Mouse (Mus musculus): ENCODE data around the gene Itpr3.

Itpr3 gene

DNA sequence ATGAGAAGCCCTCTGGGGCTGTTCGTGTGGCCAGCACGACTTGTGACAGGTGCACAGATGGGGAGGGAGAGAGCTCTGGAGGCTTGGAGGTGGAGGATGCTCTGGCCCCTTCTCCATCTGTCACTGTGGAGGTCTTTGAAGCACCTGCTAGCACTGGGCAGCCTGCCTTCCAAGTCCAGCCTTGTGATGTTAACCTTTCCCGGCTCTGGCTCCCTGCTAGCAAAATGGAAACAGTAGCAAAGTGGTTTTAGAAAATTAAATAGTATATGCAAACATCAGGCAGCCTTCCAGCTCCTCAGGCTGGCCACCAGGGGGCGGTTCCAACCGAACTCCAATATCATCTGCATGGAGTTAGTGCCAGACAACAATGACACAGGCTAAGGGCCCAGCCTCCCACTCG, 14.5 kb downstream of the Itpr3 start:
- DNase-seq (ENCODE audit: low spot score) = no peak

DNA sequence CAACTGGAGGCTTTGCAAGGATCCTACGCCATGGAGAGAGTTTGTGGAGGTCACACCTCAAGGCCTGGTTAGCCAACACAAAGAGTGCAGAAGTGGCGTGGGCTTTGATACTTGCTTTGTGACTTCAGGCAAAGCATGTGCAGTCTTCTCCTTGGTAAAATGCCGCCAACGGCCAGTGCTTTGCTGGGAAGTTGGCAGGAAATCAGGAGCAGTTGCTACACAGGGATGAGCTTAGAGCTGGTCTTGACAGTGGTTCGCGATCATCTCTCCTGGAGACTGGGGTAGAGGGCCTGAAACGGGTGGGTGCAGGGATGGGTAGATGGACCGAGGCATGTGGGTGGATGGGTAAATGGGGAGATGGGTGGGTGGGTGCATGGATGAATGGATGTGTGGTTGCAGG, 15.3 kb downstream of the Itpr3 start:
- DNase-seq (ENCODE audit: low spot score) = no peak

DNA sequence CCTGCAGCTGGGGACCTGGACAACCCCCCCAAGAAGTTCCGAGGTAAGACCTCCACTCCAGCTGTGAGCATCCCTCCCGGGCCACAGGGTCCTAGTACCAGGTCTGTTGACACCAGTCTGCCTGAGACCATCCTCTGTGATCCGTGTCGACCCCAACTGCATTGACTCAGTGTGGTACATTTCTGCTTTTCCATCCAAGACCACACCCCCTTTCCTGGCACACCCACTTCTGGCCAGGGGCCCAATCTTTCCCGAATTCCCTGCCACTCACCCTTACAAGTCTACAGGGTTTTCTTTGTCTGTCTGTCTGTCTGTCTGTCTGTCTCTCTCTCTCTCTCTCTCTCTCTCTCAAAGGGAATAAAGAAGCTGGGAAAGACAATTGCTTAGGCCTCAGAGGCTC, 16.0 kb downstream of the Itpr3 start:
- DNase-seq (ENCODE audit: low spot score) = no peak

DNA sequence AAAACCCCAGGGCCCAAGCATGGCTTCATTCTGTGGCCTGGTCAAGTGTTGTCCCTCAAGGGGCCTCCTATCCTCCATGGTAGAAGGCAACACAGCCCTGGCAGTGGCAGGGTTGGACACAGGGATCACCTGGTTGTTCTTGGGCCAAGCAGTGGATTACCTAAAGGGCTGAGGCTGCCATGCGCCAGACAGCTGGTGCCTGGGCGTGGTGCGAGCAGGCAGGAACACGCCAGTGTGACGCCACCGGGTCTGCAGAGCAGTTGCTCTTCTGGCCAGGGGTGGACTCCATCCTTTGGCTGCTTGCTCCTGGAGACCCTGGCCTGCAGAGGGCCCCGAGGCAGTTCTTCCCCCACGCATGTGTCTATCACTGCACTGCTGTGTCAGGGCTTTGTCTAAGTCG, 16.7 kb downstream of the Itpr3 start:
- no peak for DNase-seq (ENCODE audit: low spot score)

DNA sequence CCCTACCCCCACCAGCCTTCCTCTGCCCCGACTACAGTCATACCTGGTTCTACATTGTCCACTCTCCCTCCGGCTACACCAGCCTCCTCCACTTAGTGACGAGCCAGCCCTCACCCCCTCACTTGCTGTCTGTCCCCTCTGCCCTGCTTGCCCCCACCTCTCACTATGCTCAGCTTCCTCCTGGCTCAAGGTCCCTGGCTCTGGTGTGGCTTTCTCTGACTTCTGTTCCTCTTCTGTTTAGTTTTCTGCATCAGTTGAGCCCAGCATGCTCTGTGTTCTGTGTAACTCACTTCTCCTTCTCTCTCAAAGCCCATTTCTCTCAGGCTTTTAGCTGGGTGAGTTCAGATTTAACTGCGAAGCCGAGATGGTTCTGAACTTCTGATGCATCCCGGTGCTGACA, 17.1 kb downstream of the Itpr3 start:
- no peak for DNase-seq (ENCODE audit: low spot score)

DNA sequence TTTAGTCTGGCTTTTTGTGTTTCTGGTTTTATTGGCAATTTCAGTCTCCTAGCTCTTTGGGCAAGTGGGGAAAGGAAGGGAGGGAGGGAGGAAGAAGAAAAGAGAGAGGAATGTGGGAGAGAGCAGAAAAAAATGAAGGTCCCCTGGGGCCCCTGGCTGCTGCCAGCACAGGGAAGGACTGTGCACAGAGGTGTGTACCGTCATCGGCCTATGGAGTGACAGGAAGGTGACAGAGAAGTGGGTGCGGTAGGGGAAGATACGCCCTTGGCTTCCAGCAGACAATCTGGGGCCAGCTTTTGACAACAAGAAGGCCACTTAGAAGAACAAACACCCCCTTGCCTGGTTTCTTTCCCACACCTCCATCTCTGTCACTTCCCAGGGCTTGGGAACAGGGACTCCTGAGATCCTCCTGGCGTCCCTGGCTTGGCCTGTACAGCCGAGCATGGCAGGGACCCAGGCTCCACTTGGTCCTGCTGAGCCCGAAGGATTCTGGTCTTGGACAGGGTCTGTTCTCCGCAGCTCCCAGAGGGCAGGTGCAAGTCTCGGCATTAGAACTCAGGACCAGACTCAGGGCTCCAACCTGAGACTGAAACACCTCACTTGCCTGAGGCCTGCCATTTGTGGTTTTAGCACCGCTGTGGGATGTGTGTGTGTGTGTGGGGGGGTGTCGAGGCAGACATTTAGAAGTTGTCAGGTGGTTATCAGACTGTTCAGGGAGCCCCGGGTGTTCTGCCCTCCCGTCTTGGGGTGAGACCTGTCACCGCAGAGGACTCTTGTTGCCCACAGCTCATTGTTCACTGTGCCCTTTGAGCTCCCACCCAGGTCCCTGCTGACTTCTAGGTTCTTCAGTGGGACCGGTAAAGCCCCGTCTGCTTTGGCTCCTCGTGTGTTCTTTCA, 18.0 kb downstream of the Itpr3 start:
- no peak for DNase-seq (ENCODE audit: low spot score)

DNA sequence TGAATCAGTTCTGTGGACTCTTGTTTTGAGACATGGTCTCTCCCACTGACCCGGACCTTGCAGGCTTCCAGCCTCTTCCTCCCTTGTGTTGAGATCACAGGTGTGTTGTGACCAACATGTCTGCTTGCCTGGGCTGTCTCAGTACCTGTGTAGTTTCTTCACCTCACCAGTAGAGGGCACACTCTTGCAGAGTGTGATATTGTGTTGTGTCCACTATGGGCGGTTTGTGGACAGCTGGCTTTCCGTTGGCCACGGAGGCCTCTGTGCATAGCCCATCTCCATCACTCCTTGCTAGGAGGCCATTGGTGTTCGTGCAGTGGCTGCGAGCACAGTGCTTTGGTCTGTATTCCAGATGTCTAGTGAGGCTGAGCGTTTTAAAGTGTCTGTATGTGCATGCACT, 20.0 kb downstream of the Itpr3 start:
- DNase-seq (ENCODE audit: low spot score) = no peak

DNA sequence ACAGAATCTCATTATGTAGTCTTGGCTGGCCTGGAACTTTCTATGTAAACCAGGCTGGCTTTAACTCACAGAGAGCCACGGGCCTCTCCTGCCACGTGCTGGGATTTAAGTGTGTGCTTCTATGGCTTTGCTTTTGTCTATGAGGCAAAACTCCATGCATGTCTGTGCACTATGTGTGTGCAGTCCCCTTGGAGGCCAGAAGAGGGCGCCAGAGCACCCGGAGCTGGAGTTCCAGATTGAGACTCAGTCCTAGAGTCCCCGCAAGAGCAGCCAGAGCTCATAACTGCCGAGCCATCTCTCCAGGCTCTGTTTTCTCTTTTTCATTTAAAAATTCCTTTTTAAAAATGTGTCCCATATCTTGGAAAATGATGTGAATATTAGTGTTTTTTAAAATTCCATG, 20.8 kb downstream of the Itpr3 start:
- no peak for DNase-seq (ENCODE audit: low spot score)

DNA sequence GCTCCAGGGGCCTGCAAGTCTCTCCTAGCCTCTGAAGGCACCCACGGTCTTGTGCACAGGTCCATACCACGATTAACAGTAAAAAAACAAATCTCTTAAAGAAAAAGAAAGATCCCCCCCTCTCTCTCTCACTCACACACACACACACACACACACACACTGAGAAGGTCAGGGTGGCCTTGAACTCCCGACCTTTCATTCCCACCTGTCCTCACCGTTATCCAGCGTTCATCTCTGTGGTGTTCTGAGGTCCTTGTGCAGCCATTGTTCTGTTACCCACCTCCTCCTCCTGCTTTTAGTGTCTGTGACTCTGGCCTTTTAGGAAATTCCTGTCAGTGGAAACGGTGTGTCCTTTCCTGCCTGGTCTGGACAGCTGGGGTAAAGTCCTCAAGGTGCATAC, 21.4 kb downstream of the Itpr3 start:
- DNase-seq (ENCODE audit: low spot score) = no peak

DNA sequence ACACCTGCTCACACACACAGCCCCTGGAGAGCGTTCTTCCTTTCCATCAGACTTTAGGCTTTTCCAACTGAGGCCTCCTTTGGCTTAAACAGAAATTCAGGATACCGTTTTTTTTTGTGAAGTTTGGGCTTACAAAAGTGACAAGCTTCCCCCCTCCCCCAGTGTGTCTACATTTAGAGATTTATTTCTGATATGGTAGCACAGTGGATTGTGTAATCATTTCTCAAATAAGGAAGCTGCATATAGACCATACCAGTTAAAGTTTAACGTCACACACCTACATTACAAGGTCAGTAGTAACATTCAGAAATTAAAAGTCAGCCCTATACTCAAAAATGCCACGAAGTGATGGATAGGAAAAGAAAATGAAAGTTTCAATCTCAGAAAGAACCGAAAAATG, 24.8 kb downstream of the Itpr3 start:
- no peak for DNase-seq (ENCODE audit: low spot score)

DNA sequence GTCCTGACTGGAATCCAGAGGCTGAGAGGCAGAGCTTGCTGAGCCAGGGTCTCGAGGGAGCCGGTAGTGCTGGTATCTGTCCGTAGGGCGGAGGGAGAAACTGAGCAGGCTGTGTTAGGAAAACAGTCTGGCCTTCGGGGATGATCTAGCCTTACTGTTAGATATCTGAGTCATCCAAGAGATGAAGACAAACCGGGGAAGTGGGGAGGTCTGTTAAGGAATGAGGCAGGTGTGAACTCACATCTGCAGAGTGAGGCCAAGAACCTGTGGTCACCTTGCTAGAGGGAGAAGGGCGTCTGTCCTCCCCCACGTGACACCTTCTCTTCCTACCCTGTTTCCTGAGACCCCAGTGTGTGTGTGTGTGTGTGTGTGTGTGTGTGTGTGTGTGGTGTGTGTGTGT, 25.7 kb downstream of the Itpr3 start:
- DNase-seq (ENCODE audit: low spot score) = no peak

DNA sequence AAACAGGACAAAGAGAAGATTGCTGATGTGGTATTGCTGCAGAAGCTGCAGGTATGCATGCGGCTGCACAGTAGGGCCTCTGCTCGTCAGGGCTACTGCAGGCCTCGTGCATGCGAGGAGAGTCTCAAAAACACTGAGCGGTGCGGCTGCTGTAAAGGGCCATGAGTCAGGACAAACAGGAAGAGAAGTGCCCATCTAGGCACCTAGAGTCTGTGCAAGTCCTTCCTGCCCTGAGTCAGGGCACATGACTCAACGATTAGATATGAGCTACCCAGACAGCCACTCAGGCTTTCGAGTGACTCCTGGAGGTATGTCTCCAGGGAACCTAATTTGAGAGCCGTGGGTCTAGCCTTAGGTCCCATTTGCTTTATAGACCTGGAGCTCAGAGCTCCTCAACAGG, 26.5 kb downstream of the Itpr3 start:
- no peak for DNase-seq (ENCODE audit: low spot score)

DNA sequence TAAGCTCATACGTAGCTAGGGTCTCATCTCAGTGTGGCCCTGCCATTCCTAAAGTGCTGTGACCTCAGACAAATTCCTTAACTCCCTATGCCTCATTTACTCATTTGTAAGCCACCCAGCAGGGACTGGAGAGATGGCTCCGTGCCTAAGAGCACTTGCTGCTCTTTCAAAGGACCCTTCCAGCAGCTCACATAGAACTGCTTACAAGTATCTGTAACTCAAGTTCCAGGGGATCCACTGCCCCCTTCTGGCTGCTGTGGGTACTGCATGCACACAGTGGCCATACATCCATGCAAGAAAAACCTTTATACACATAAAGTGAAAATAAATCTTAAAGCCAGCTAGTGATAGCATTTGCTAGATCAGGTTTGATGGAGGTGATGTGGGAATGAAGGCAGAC, 28.6 kb downstream of the Itpr3 start:
- no peak for DNase-seq (ENCODE audit: low spot score)

DNA sequence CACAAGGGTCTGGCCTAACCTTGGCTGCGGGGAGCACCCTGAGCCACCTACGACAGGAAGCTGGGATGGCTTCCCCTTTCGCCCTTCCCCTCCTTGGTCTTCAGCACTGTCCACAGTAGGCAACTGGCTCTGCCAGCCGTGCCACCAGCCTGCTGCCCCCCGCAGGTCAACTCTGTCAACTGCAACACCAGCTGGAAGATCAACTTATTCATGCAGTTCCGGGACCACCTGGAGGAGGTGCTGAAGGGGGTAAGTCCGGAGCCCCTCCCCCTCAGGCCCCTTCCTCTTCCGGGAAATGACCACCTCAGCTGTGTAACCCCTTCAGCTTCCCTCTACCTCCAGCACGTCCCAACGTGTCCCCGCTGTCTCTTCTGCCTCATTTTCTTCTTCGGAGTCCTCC, 30.3 kb downstream of the Itpr3 start:
- DNase-seq (ENCODE audit: low spot score) = no peak

DNA sequence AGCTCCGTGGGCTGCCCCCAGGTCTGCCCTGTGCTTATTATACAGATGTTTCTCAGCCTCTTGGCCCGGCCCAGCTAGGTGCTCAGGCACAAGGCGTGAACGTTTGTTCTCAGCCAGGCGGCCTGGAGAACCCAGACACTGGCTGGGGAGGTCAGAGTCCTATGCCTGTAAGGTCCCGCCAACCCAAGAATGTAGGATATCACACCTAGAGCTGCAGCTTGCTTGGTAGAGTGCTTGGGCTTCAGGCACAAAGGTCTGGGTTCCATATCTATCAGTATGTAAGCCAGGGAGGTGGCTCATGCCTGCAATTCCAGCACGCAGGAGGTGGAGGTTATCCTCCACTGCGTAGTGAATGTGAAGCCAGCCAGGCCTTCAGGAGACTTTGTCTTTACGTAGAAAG, 33.0 kb downstream of the Itpr3 start:
- DNase-seq (ENCODE audit: low spot score) = no peak

DNA sequence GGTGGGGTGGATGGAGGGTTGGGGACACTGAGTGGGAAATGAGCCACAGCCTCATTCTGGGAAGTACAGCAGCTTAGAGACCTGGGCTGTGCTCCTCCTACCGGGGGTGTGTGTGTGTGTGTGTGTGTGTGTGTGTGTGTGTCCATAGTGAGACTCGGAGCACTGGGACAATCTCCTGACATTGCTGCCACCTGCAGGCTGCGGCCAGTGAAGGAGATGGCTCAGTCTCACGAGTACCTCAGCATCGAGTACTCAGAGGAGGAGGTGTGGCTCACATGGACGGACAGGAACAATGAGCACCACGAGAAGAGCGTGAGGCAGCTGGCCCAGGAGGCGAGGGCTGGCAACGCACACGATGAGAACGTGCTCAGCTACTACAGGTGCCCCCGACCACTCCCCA, 38.6 kb downstream of the Itpr3 start:
- DNase-seq (ENCODE audit: low spot score) = no peak

DNA sequence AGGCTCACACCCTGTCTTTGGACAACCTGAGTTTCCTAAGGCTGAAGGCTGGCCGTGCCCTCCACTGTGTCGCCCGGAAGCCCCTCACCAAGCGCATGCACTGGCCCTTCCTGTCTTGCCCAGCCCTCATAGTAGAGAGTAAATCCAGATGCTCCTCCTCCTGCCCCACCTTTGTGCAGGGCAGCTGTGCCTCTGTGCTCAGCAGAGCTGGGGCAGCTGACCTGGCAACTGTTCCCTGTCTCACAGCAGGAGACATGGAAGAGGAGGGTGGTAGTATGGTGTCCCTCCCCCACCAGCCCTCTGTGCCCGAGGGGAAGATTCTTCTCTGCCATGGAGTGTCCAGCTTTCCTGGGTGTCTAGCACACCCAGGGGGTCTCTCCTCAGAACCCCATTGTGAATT, 44.6 kb downstream of the Itpr3 start:
- no peak for DNase-seq (ENCODE audit: low spot score)

DNA sequence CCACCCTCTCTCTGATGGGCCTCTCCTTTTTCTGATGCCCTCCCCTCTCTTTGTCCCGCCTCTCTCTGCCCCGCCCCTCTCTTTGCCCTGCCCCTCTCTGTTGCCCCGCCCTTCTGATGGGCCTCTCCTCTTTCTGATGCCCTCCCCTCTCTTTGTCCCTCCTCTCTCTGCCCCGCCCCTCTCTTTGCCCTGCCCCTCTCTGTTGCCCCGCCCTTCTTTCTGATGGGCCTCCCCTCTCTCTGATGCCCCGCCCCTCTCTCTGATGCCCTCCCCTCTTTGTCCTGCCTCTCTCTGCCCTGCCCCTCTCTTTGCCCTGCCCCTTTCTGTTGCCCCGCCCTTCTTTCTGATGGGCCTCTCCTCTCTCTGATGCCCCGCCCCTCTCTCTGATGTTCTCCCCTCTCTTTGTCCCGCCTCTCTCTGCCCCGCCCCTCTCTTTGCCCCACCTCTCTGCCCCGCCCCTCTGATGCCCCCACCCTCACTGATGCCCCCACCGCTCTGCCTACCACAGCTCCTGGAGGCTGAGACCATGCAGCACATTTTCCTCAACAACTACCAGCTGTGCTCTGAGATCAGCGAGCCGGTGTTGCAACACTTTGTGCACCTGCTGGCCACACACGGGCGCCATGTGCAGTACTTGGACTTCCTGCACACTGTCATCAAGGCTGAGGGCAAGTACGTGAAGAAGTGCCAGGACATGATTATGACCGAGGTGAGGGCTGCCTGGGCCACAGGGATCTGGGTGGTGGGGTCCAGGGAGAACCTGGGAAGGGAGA, 48.8 kb downstream of the Itpr3 start:
- no peak for DNase-seq (ENCODE audit: low spot score)

DNA sequence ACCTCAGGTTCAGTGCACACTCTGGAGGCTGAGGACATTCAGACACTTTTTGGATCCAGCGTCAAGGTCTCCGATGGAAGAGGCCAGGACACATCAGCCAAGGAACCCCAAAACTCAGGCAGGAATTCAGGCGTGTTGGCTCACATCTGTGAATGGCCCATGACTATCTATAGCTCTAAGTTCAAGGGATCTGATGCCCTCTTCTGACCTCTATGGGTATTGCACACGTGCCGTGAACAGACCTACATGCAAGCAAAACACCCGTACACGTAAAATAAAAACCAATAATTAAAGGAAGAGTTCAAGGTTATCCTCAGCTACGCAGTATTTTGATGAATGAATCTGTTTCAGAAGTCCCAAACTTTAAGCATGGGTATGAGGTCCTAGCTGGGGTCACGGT, 49.6 kb downstream of the Itpr3 start:
- DNase-seq (ENCODE audit: low spot score) = no peak

DNA sequence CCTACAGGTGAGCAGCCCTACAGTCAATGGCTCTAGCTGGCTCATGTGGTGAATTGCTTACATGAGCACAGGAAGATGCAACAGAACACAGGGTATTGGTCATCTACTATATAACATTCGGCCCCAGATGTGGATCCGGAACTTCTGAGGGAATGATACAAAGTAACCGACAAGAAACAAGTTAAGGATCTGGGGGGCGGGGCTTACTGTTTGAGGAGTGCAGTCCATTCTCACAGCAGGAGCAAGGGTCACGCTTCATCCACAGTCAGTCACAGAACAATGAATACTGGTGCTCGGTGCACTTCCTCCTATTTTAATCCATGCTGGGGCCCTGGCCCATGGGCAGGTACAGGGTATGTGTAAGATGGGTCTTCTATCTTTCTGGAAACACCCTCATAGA, 50.8 kb downstream of the Itpr3 start:
- no peak for DNase-seq (ENCODE audit: low spot score)

DNA sequence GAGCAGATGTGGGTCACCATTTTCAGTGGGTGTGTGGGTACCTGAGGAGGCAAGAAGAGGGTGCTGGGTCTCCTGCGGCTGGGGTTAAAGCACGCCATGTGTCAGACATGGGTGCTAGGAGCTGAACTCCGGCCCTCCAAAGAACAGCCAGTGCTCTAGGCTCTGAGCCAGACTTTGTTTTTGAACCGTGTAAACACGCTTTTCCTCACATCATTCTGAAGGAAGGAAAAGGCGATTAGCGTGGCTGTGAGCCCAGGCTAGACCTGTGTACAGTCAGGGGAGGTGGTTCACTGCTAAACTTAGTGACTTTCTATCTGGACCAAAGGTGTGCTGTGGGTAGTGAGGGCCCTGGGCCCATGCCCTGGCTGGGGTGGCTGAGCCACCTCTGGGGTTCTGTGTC, 53.0 kb downstream of the Itpr3 start:
- DNase-seq (ENCODE audit: low spot score) = no peak

DNA sequence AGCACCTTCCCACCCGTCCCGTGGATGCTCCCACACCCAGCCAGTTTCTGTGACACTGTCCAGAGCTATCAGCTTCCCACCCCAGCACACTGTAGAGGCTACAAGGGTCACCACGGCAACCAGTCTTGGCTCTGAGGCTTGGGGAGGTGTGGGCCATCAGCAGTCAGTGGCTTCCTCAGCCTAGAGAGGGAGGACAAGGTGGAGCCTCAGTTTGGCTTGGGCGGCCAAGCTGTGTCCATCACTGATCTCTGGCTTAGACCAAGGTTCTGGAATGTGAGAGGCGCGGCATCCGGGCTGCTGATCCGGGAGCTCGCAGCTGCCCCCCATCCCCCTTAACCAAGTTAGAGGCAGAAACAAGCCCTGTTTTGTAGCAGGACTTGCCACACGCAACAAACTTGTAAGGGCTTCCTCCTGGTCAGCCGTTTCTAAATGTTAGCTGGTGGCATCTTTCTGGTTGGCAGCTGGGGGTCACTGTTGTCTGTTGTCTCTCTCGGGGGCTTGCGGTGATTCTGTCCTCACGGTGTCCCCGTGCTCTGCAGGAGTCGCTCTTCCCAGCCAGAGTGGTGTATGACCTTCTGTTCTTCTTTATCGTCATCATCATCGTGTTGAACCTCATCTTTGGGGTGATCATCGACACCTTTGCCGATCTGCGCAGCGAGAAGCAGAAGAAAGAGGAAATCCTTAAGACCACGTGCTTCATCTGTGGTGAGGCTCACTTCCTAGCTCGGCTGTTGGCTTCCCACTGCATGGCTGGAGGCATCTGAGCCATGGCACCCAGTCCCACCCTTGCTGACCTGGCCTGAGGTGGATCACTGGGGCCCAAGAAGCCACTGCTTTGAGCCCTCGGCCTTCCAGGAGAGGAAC, 61.8 kb downstream of the Itpr3 start:
- DNase-seq (ENCODE audit: low spot score) = no peak

DNA sequence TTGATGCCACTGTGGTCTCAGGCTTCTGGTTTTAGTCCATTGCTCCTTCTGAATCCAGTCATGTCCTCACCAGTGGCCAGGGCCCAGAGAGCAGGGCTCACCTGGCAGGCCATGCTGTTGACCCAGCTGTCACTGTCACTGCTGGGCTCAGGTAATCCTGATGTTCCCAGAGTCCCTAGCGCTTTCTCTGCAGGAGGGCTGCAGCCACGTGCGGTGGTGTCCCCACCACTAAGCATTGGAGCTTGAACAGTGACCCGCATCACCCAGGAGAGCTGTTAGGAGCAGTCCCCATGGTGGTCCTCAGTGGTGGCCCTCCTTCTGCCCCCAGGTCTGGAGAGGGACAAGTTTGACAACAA, 62.4 kb downstream of the Itpr3 start:
- no peak for DNase-seq (ENCODE audit: low spot score)
